Mouse (Mus musculus) cortical plate, adult 2 months (tissue): ENCODE measurements around the gene Fam69b.

ENCODE experiments used
- CTCF ChIP-seq: fragments of 200-500 bp; IDR thresholded peaks from 2 replicates; pipeline ENCODE4 v1.5.1; 2011; ENCODE audit warnings: mild to moderate bottlenecking, control low read depth, low read length; ENCODE audit not compliant: insufficient read depth; ENCODE audit errors: extremely low read depth
- POLR2A ChIP-seq: fragments of 200-500 bp; IDR thresholded peaks from 2 replicates; pipeline ENCODE4 v1.6.1; 2011; ENCODE audit warnings: mild to moderate bottlenecking, low read length, control low read depth; ENCODE audit not compliant: insufficient read depth; ENCODE audit errors: extremely low read depth

DNA sequence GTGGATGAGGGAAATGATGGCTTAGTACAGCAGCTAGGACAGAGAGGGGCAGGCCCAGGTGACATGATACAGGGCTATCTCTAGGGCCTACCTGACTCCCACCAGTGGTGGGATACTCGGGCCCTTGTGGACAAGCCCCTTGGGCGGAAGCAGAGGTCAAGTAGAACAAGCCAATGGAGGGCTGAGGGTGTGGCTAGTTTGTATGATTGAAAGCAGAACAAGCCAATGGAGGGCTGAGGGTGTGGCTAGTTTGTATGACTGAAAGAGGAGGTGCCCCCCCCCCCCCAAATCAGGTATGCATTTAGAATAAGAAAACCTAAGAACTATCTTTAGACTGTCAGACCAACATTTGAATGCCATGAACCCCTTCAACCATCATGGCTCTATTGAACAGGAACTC is 46.1 kb upstream of the Fam69b start:
- TF ChIP-seq POLR2A (no peak), CTCF (no peak)
